Mouse (Mus musculus) midbrain, embryonic 15.5 days (tissue): Measurements from ENCODE around the gene Slc35e2. TPM values are rescaled to one million over a fixed set of nuclear protein-coding genes. Genes with fewer than 3 reads are reported as not detected.

Experiments
- ATAC-seq: fragments of 200-750 bp; cut with Nextera tagmentation; replicated peaks from 2 replicates; pipeline ENCODE4 v1.8.0; 2017; ENCODE audit warnings: moderate TSS enrichment
- H3K27ac ChIP-seq: fragments of 300-500 bp; sonication (generic); 2 replicates; pipeline ENCODE4 v1.5.1; 2015; ENCODE audit warnings: mild to moderate bottlenecking, inconsistent platforms
- H3K27me3 ChIP-seq: fragments of 300-500 bp; sonication (generic); replicated peaks from 2 replicates; pipeline ENCODE4 v1.6.1; 2015; ENCODE audit warnings: inconsistent platforms
- H3K36me3 ChIP-seq: fragments of 300-500 bp; sonication (generic); replicated peaks from 2 replicates; pipeline ENCODE4 v1.6.1; 2015; ENCODE audit warnings: inconsistent platforms
- H3K4me1 ChIP-seq: fragments of 300-500 bp; sonication (generic); 2 replicates; pipeline ENCODE4 v1.6.1; 2015; ENCODE audit warnings: inconsistent platforms
- H3K4me2 ChIP-seq: fragments of 300-500 bp; sonication (generic); 2 replicates; pipeline ENCODE4 v1.6.1; 2015; ENCODE audit warnings: inconsistent platforms, mild to moderate bottlenecking, moderate library complexity
- H3K4me3 ChIP-seq: fragments of 300-500 bp; sonication (generic); 2 replicates; pipeline ENCODE4 v1.5.1; 2015; ENCODE audit warnings: mild to moderate bottlenecking, inconsistent platforms
- H3K9ac ChIP-seq: fragments of 300-500 bp; sonication (generic); 2 replicates; pipeline ENCODE4 v1.6.1; 2015; ENCODE audit warnings: mild to moderate bottlenecking, inconsistent platforms
- H3K9me3 ChIP-seq: fragments of 300-500 bp; sonication (generic); 2 replicates; pipeline ENCODE4 v1.6.1; 2016; ENCODE audit warnings: inconsistent platforms
- WGBS: fragments of 180-500 bp; shearing (Covaris S2); methylation state at CpG from one replicate; pipeline ENCODE4 v1.1.7; 2015; ENCODE audit warnings: mixed read lengths; 5-methylcytosine and 5-hydroxymethylcytosine counted together
- polyA plus RNA-seq: library from polyadenylated mRNA; unstranded; fragments of >200 nt; fragmentation: Nextera tagmentation; extraction: Ambion mirVana; gene quantifications from 2 replicates; pipeline ENCODE4 v1.2.1, GENCODE M21; 2015

Gene Slc35e2
- polyA plus RNA-seq, 1 experiment from 2014 or later: 17.5 TPM

DNA sequence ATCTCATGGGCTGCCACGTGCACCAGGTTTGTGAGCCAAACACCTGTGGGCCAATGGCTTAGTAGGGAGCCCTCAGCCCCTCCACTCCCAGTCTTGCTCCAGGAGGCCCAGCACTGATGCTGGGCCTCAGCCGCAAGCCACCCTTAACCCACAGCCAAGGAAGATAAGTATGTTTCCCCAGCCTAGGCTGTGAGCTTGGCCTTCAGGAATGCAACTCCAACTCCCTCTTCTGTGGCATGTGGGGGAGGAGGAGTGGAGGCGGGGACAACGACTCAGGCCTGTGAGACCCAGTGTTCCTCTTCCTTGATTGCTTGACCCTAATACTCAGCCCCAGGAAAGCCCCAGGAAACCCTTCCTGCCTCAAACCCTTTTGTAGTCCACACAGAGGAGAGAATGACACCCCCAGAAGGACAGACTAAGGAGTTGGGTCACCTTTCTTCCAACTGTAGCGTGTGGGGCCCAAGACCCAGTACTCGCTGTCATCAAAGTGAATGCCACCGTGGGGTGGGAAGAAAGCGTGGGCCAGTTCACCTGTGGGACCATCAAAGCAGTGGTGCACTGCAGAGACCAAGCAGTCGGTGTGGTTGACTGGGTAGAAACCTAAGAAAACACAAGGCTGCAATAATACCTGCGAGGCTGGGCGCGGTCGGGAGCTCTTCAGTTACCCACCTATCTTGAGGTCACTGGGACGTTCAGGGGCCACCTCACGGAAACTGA is 50.5 kb downstream of the Slc35e2 start:
- Histone ChIP-seq H3K36me3 (peaks cover 48% of the 10 kb centered on the region), H3K4me2 (no peak overlapping the region), H3K27ac (no peak overlapping the region), H3K9me3 (no peaks in the 10 kb centered on the region), H3K9ac (no peak overlapping the region), H3K27me3 (peaks cover 60% of the 10 kb centered on the region), H3K4me1 (peaks cover 28% of the 10 kb centered on the region), H3K4me3 (no peak overlapping the region)
- no peak for ATAC-seq
- WGBS: 67% methylated on average over 15 of the region's 15 CpGs

DNA sequence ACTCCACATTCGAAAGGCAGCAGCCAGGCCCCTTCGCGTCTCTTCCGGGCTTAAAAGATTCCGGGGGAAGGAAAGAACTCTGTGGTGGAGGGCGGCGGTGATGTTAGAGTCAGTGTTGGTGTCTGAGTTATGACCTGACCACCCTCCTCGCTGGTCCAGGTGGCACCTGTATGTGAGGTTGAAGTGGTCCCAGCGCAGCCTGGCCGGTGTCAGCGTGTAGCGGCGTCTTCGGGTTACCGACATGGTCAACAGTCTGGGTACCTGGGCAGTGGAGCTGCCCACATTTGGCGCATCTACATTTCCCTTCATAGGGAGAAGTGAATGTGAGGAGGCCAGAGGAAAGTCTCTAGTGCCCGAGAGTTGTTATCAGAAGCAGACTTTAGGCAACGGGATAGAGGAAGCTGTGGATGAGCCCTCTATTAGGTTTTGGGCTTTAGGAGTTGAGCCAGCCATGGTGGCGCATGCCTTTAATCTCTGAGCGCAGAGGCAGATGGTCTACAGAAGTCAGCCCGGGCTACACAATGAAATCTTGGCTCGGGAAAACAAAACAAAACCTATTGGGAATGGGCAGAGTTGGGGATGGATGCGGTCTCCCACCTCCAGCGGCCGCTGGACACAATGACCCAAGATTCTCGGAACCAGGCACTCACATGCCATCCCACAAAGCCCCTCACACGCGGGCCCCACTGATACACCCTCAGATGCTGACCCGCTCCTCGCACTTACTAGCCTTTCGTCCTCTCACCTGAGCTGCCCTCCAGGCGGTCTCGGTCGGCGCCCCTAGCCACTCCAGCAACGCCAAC is 51.3 kb downstream of the Slc35e2 start:
- no peak; the same call in 1 of the 2 replicates for ATAC-seq
- Histone ChIP-seq H3K36me3 (peaks cover 44% of the 10 kb centered on the region), H3K27ac (no peak overlapping the region), H3K27me3 (peaks cover 61% of the 10 kb centered on the region), H3K4me1 (peaks cover 28% of the 10 kb centered on the region), H3K9me3 (no peaks in the 10 kb centered on the region), H3K9ac (peak overlapping the region; percentile 43; the same call in 1 of the 2 replicates), H3K4me2 (peak overlapping the region; percentile 73), H3K4me3 (peak overlapping the region; percentile 38)
- 19% methylated on average over 36 of the region's 36 CpGs for WGBS

GRCm38 (mm10) chr4:155653086-155653450 is 51.9 kb downstream of the Slc35e2 start, which contains the start of gene Mmp23:
TSS of gene Mmp23 (minus strand) at chr4:155653384.
- WGBS: under 1% methylated on average over 33 of the region's 33 CpGs
- ATAC-seq: peak; percentile 16; the same call in 1 of the 2 replicates

DNA sequence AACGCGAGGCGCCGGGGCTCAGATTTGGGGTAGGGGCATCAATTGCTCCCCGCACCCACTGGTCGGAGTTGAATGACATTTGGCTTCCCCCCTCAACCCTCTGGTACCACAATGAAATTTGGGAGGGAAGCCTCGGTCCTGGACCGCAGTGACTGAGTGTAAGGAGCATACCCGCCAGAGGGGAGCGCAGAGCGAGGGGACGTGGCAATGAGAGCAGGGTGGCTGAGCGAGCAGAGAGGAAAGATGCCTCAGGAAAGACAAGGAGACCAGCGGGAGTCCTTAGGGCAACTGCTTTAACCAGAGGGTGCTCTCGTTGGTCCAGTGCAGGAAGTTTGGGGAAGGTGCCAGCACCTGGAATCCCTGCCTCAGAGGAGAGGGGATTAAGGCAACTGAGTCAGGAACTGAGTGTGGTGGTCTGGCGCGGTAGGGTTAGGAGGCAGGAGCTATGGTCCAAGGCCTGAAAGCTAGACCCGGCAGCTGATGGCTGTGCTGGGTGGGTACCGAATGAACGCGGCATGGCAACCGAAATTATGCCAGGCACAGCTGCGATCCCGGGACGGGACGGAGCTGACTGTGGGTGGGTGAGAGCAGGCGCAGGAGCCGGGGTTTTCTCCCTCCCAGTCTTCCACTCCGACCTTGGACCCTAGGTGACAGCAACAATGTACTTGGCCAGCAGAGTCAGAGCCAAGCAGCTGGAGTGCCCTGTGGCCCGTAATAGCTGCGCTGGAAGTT is 52.4 kb downstream of the Slc35e2 start:
- H3K4me3 ChIP-seq: peak overlapping the region; percentile 38
- H3K9ac ChIP-seq: peak overlapping the region; percentile 43; the same call in 1 of the 2 replicates
- no peak overlapping the region for H3K27ac ChIP-seq
- 2% methylated on average over 31 of the region's 31 CpGs for WGBS
- peaks cover 28% of the 10 kb centered on the region for H3K4me1 ChIP-seq
- peaks cover 61% of the 10 kb centered on the region for H3K27me3 ChIP-seq
- no peaks in the 10 kb centered on the region for H3K9me3 ChIP-seq
- peak; percentile 30; the same call in 1 of the 2 replicates for ATAC-seq
- H3K4me2 ChIP-seq: peak overlapping the region; percentile 73
- H3K36me3 ChIP-seq: peaks cover 40% of the 10 kb centered on the region

More at GRCm38 (mm10) chr4:155653086-155653450, 51.9 kb downstream of the Slc35e2 start, which contains the start of gene Mmp23:
- H3K4me3 ChIP-seq: peak within 1 kb of the TSS; percentile 38
- peaks cover 39% of the 10 kb centered on the region for H3K36me3 ChIP-seq
- H3K9me3 ChIP-seq: no peaks in the 10 kb centered on the region
- H3K9ac ChIP-seq: peak within 1 kb of the TSS; percentile 43; the same call in 1 of the 2 replicates
- no peak within 1 kb of the TSS for H3K27ac ChIP-seq
- peaks cover 28% of the 10 kb centered on the region for H3K4me1 ChIP-seq
- peak within 1 kb of the TSS; percentile 73 for H3K4me2 ChIP-seq
- peaks cover 61% of the 10 kb centered on the region for H3K27me3 ChIP-seq

DNA sequence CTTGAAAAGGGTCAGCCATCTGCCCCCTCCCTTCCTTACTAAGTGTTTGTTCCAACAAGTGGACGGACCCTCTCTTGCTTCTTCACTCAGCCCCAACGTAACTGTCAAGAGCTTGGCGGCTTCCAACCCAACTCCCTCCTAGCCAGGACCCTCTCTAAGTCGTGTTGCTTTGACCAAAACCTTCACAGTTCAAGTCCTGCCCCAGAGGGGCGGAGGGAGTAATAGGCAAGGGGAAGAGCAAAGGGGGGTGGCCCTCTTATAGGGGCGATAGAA is 52.9 kb downstream of the Slc35e2 start:
- Histone ChIP-seq H3K4me3 (0 out of 2 replicates have a peak overlapping the region, but pooled peaks have one; percentile 38), H3K9me3 (no peaks in the 10 kb centered on the region), H3K4me2 (peak overlapping the region; percentile 73), H3K27ac (no peak overlapping the region), H3K36me3 (peaks cover 38% of the 10 kb centered on the region), H3K27me3 (peaks cover 61% of the 10 kb centered on the region), H3K4me1 (peaks cover 28% of the 10 kb centered on the region), H3K9ac (no peak overlapping the region)
- ATAC-seq: no peak
- 4% methylated on average over 6 of the region's 6 CpGs for WGBS

DNA sequence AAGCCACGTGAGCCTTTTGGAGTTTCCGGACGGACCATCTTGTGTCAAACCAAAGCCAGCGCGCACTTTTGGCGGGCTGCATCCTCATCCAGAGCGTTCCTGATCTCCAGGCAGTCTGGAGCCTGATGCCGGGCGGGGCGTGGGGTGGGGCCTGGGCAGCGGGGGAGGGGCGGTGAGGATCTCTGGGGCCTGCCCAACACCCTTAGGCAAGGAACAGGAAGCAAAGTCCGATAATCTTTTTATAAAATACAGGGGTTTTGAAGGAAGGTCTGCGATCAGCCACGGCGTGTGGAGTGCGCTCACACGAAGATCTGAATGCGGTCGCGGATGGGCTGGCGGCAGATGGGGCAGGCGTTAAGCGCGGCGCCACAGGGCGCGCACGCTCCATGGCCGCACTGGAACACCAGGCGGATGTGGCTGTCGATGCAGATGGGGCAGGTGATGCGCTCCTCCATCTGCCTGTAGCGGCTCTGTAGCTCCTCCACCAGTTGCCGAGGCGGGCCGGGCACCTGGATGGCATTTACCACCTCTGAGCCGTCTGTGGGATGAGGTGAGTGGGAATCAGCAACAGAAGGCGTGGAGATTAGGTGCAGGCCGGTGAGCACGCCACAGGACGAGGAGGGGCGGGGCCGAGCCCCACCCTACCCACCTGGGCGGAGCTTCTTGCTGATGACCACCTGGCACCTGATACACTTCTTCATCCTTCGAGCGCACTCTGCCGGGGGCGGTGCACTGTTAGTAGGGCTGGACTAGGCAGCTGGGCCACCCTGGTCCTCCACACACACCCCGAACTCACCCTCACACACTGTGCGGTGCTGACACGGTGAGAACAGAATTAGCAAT is 53.5 kb downstream of the Slc35e2 start:
- H3K4me1 ChIP-seq: peaks cover 28% of the 10 kb centered on the region
- WGBS: 3% methylated on average over 52 of the region's 52 CpGs
- peak overlapping the region; percentile 73 for H3K4me2 ChIP-seq
- H3K4me3 ChIP-seq: peak overlapping the region; percentile 21
- ATAC-seq: peak; percentile 48; the same call in 1 of the 2 replicates
- H3K36me3 ChIP-seq: peaks cover 37% of the 10 kb centered on the region
- no peak overlapping the region for H3K27ac ChIP-seq
- peaks cover 61% of the 10 kb centered on the region for H3K27me3 ChIP-seq
- no peaks in the 10 kb centered on the region for H3K9me3 ChIP-seq
- no peak overlapping the region for H3K9ac ChIP-seq

- Histone ChIP-seq H3K27ac (no peak overlapping the region), H3K9me3 (no peaks in the 10 kb centered on the region), H3K4me3 (no peak overlapping the region), H3K27me3 (peaks cover 55% of the 10 kb centered on the region), H3K9ac (no peak overlapping the region), H3K36me3 (peaks cover 22% of the 10 kb centered on the region; the same call in 1 of the 2 replicates), H3K4me1 (peaks cover 28% of the 10 kb centered on the region), H3K4me2 (no peak overlapping the region)
- no peak for ATAC-seq
- WGBS: 89% methylated on average over 13 of the region's 13 CpGs
These were observed 55.1 kb downstream of the Slc35e2 start for GRCm38 (mm10) chr4:155656214-155656751.

- peaks cover 29% of the 10 kb centered on the region; the same call in 1 of the 2 replicates for H3K36me3 ChIP-seq
These were observed 57.7 kb downstream of the Slc35e2 start for GRCm38 (mm10) chr4:155658961-155659360.

GRCm38 (mm10) chr4:155660641-155661040 is 59.4 kb downstream of the Slc35e2 start:
- WGBS: 92% methylated on average over 12 of the region's 12 CpGs
- no peak for ATAC-seq
- no peak overlapping the region for H3K4me3 ChIP-seq
- H3K4me2 ChIP-seq: no peak overlapping the region
- H3K4me1 ChIP-seq: no peaks in the 10 kb centered on the region
- no peak overlapping the region for H3K9ac ChIP-seq
- peaks cover 32% of the 10 kb centered on the region; the same call in 1 of the 2 replicates for H3K36me3 ChIP-seq
- peaks cover 11% of the 10 kb centered on the region for H3K27me3 ChIP-seq
- H3K9me3 ChIP-seq: no peaks in the 10 kb centered on the region
- H3K27ac ChIP-seq: no peak overlapping the region

More at GRCm38 (mm10) chr4:155658961-155659360, 57.7 kb downstream of the Slc35e2 start:
- no peak overlapping the region for H3K27ac ChIP-seq
- H3K9ac ChIP-seq: no peak overlapping the region
- no peaks in the 10 kb centered on the region for H3K9me3 ChIP-seq
- H3K4me2 ChIP-seq: no peak overlapping the region
- no peak overlapping the region for H3K4me3 ChIP-seq
- H3K27me3 ChIP-seq: peaks cover 28% of the 10 kb centered on the region
- H3K4me1 ChIP-seq: peaks cover 13% of the 10 kb centered on the region
- no peak for ATAC-seq
- WGBS: 89% methylated on average over 10 of the region's 10 CpGs

DNA sequence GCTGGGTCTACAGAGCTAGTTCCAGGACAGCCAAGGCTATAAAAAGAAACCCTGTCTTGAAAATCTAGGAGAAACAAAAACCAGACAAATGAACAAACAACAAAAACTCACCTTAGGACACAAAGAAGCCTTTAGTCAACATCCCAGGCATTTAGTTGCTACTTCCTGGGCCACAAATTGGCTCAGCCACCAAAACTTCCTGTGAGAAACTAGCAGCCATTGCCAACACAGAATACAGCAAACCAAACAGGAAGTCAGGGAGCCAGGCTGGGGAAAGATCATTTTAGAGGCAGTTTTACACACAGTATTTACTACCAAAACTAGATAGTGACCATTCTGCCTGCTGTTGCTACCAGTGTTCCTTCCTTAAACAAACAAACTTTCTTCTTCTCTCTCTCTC is 65.7 kb downstream of the Slc35e2 start:
- 0 out of 2 replicates have a peak, but pooled peaks cover 12% of the 10 kb centered on the region for H3K36me3 ChIP-seq
- peaks cover 21% of the 10 kb centered on the region for H3K4me1 ChIP-seq

More for the DNA sequence above, 65.7 kb downstream of the Slc35e2 start:
- no peak overlapping the region for H3K27ac ChIP-seq
- no peak overlapping the region for H3K4me3 ChIP-seq
- ATAC-seq: no peak
- no peak overlapping the region for H3K4me2 ChIP-seq
- no peak overlapping the region for H3K9ac ChIP-seq
- H3K9me3 ChIP-seq: no peaks in the 10 kb centered on the region
- no peaks in the 10 kb centered on the region for H3K27me3 ChIP-seq
